Mouse (Mus musculus) liver, adult 2 months (tissue): ENCODE results near the gene Dld. TPM values are rescaled to one million over a fixed set of nuclear protein-coding genes. Genes with fewer than 3 reads are reported as not detected.
A peak's percentile ranks its signal among the peaks of the same experiment; 100 is the strongest.

ENCODE experiments used
- DNase-seq: peaks from one replicate; pipeline ENCODE4 v3.0.0-alpha.2; 2011; ENCODE audit warnings: low read depth, low spot score; ENCODE audit errors: extremely low read depth
- H3K27ac ChIP-seq: fragments of 200-500 bp; replicated peaks from 2 replicates; pipeline ENCODE4 v1.5.1; 2012; ENCODE audit warnings: low read depth, mild to moderate bottlenecking, control low read depth, inconsistent platforms, low read length; ENCODE audit not compliant: insufficient read depth
- H3K27me3 ChIP-seq: fragments of 200-500 bp; 2 replicates; pipeline ENCODE4 v1.6.1; 2012; ENCODE audit warnings: mild to moderate bottlenecking, moderate library complexity, low read length, inconsistent platforms; ENCODE audit not compliant: control insufficient read depth, insufficient read depth
- H3K36me3 ChIP-seq: fragments of 200-500 bp; 2 replicates; pipeline ENCODE4 v1.6.1; 2012; ENCODE audit warnings: low read length, inconsistent platforms; ENCODE audit not compliant: control insufficient read depth, insufficient read depth
- H3K4me1 ChIP-seq: fragments of 200-500 bp; 2 replicates; pipeline ENCODE4 v1.6.1; 2011; ENCODE audit warnings: low read length; ENCODE audit not compliant: control insufficient read depth, insufficient read depth
- H3K4me3 ChIP-seq: fragments of 200-500 bp; 2 replicates; pipeline ENCODE4 v1.5.1; 2011; ENCODE audit warnings: low read depth, mild to moderate bottlenecking, control low read depth, low read length, moderate library complexity; ENCODE audit not compliant: insufficient read depth
- H3K79me2 ChIP-seq: fragments of 200-500 bp; 2 replicates; pipeline ENCODE4 v1.6.1; 2012; ENCODE audit warnings: inconsistent platforms, mild to moderate bottlenecking, low read length, moderate library complexity; ENCODE audit not compliant: control insufficient read depth, insufficient read depth
- H3K9ac ChIP-seq: fragments of 200-500 bp; 2 replicates; pipeline ENCODE4 v1.6.1; 2012; ENCODE audit warnings: low read depth, mild to moderate bottlenecking, control low read depth, inconsistent platforms, low read length
- CTCF ChIP-seq: fragments of 200-500 bp; IDR thresholded peaks from 2 replicates; pipeline ENCODE4 v1.5.1; 2011; ENCODE audit warnings: low read depth, low read length, control low read depth
- POLR2A ChIP-seq: fragments of 200-500 bp; IDR thresholded peaks from 2 replicates; pipeline ENCODE4 v1.6.1; 2011; ENCODE audit warnings: low read length, control low read depth; ENCODE audit not compliant: insufficient read depth; ENCODE audit errors: extremely low read depth
- WGBS: fragments of 180-500 bp; shearing (Covaris S2); methylation state at CpG from one replicate; pipeline ENCODE4 v1.1.7; 2018; 5-methylcytosine and 5-hydroxymethylcytosine counted together
- polyA plus RNA-seq: library from polyadenylated mRNA; depleted of rRNA; stranded (reverse); fragments of >200 nt; gene quantifications from 2 replicates; pipeline ENCODE4 v1.2.3, GENCODE M21; 2012; rRNA removed
- total RNA-seq: library from RNA; depleted of rRNA; stranded (reverse); fragments of >200 nt; gene quantifications from 2 replicates; pipeline ENCODE4 v1.2.3, GENCODE M21; 2014; rRNA removed

The Dld gene
- total RNA-seq (93.6 and 117 TPM in 2 replicates), polyA plus RNA-seq (17.4 and 19.8 TPM in 2 replicates)

GRCm38 (mm10) chr12:31350944-31351928 lies at the start of gene Dld:
Dld (minus strand) TSS chr12:31351453.
- H3K4me1 ChIP-seq = peaks cover 5% of the 10 kb centered on the region
- peak within 1 kb of the TSS; percentile 70 for H3K27ac ChIP-seq
- peaks cover 12% of the 10 kb centered on the region for H3K36me3 ChIP-seq
- TF ChIP-seq CTCF (no peak), POLR2A (peak; percentile 86)
- no peaks in the 10 kb centered on the region for H3K27me3 ChIP-seq
- peak within 1 kb of the TSS; percentile 78 for H3K9ac ChIP-seq
- DNase-seq = peak; percentile 90
- H3K4me3 ChIP-seq = peak within 1 kb of the TSS; percentile 76
- 5% methylated on average over 66 of the region's 66 CpGs for whole genome bisulfite sequencing
- H3K79me2 ChIP-seq = peaks cover 17% of the 10 kb centered on the region; the same call in 1 of the 2 replicates

GRCm38 (mm10) chr12:31400821-31401220 lies 49.6 kb upstream of the Dld start:
- H3K4me1 ChIP-seq = peaks cover 5% of the 10 kb centered on the region; the same call in 1 of the 2 replicates
- no peak overlapping the region for H3K4me3 ChIP-seq
- no peak for DNase-seq
- TF ChIP-seq POLR2A (no peak), CTCF (no peak)
- 88% methylated on average over 1 of the region's 1 CpGs for WGBS
- no peaks in the 10 kb centered on the region for H3K79me2 ChIP-seq
- no peak overlapping the region for H3K9ac ChIP-seq
- no peaks in the 10 kb centered on the region for H3K36me3 ChIP-seq
- H3K27ac ChIP-seq = no peak overlapping the region
- H3K27me3 ChIP-seq = peaks cover 17% of the 10 kb centered on the region; the same call in 1 of the 2 replicates

- 82% methylated on average over 4 of the region's 4 CpGs for WGBS
- H3K9ac ChIP-seq = no peak overlapping the region
- H3K4me3 ChIP-seq = no peak overlapping the region
- H3K27me3 ChIP-seq = peaks cover 10% of the 10 kb centered on the region; the same call in 1 of the 2 replicates
- H3K36me3 ChIP-seq = no peaks in the 10 kb centered on the region
- H3K27ac ChIP-seq = no peak overlapping the region
- H3K79me2 ChIP-seq = no peaks in the 10 kb centered on the region
- H3K4me1 ChIP-seq = peaks cover 5% of the 10 kb centered on the region; the same call in 1 of the 2 replicates
- DNase-seq = no peak
- TF ChIP-seq POLR2A (no peak), CTCF (no peak)
Measured at GRCm38 (mm10) chr12:31397709-31398108, 46.5 kb upstream of the Dld start.

GRCm38 (mm10) chr12:31395895-31396294 lies 44.6 kb upstream of the Dld start:
- Histone ChIP-seq H3K4me3 (no peak overlapping the region), H3K36me3 (no peaks in the 10 kb centered on the region), H3K27me3 (peaks cover 13% of the 10 kb centered on the region; the same call in 1 of the 2 replicates), H3K27ac (no peak overlapping the region), H3K79me2 (no peaks in the 10 kb centered on the region), H3K9ac (no peak overlapping the region), H3K4me1 (no peaks in the 10 kb centered on the region)
- no peak for DNase-seq
- TF ChIP-seq POLR2A (no peak), CTCF (no peak)
- 100% methylated on average over 1 of the region's 1 CpGs for WGBS

- no peak overlapping the region for H3K27ac ChIP-seq
- WGBS = 96% methylated on average over 12 of the region's 12 CpGs
- no peaks in the 10 kb centered on the region for H3K36me3 ChIP-seq
- H3K4me1 ChIP-seq = no peaks in the 10 kb centered on the region
- H3K4me3 ChIP-seq = no peak overlapping the region
- TF ChIP-seq CTCF (no peak), POLR2A (no peak)
- no peak for DNase-seq
- no peak overlapping the region for H3K9ac ChIP-seq
- no peaks in the 10 kb centered on the region for H3K79me2 ChIP-seq
- peaks cover 3% of the 10 kb centered on the region; the same call in 1 of the 2 replicates for H3K27me3 ChIP-seq
Measured at GRCm38 (mm10) chr12:31391696-31392095, 40.4 kb upstream of the Dld start.
